Mouse (Mus musculus): ENCODE measurements around the gene Pacs1.
"Not testable (repeated sequence)": the region's sequence is repeated elsewhere in the genome, so short reads cannot be mapped to it uniquely, and the experiment has no call there.

Gene Pacs1

DNA sequence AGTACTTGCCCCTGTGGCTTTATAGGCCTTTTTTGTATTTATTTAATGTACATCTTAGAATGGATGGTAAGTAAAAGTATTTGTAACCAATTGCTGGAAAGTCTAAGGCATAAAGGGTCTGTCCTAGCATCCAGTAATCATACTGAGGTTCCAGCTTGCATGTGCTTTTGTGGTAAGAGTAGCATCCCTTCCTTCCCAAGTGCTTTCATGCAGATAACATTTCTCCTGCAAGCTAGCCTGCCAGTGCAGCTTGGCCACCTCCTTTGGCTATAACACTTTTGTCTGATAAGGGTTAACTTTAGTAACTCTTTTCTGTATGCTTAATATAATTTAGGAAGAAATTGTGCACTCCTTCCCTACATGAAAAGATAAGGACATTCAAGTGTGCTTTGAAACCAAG lies 4.9 kb downstream of the Pacs1 start:
- no peak for DNase-seq (ENCODE audit: low spot score)

DNA sequence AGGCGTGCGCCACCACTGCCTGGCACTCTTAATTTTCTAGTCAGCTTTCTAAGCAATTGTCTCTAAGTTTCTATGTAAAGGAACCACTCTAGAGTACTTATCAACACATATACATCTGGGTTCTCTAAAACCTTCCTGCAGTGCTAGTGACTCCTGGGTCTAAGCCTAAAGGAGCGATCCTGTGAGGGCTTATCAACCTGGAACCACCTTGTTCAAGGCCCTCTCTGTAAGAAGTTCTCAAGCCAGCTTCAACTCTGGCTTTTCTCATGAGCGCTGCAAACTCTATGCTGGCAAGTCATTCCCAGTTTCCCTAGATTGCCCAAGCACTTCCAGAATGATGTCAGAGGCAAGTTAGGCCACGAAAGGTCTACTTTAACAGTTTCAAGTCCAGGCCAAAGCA lies 5.9 kb downstream of the Pacs1 start:
- DNase-seq (ENCODE audit: low spot score): no peak

DNA sequence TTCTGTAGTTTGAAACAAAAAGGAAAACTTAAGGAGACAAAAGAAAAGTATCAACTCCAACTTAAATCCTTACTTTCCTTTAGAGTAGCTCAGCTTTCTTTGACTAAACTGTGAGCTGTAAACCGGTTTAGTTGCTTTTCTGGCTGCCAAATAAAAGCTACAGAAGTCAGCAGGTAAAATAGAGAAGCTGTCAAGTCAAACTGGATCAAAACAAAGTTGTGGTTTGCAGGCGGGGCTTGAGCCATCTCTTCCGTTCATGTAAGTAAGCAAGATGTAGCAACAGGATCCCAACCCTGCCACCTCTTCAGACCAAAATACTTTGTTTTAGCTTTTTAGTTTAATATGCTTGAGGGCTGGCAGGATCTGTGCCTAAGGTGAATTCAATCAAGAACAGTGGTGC lies 15.8 kb downstream of the Pacs1 start:
- DNase-seq (ENCODE audit: low spot score): no peak

DNA sequence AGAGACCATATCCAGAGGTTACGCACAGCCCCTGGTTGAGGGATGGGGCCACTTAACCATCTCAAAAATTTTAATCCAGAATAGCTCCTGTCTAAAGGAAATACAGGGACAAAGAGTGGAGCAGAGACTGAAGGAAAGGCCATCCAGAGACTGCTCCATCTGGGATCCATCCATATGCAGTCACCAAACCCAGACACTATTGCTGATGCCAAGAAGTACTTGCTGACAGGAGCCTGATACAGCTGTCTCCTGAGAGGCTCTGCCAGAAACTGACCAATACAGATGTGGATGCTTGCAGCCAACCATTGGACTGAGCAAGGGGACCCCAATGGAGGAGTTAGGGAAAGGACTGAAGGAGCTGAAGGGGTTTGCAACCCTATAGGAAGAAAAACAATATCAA lies 35.9 kb downstream of the Pacs1 start:
- not testable (repeated sequence) for DNase-seq (ENCODE audit: low spot score)

DNA sequence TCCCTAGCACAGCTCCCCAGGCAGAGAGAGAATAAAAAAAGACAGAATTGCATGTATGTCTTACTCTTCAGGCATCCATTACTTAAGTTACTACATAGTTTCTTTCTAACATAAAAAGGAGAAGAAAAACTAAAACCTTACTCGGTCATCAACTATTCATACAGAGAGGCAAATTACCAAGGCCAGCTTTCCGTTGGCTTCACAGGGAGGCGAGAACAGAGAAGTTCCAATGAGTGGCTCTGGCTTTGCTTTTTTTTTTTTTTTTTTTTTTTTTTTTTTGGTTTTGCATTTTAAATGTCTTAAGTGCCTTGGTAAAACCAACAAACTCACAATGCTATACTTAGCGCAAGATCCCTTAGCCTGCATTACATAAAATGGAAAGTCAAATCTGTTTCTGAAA lies 40.2 kb downstream of the Pacs1 start:
- DNase-seq (ENCODE audit: low spot score): no peak

DNA sequence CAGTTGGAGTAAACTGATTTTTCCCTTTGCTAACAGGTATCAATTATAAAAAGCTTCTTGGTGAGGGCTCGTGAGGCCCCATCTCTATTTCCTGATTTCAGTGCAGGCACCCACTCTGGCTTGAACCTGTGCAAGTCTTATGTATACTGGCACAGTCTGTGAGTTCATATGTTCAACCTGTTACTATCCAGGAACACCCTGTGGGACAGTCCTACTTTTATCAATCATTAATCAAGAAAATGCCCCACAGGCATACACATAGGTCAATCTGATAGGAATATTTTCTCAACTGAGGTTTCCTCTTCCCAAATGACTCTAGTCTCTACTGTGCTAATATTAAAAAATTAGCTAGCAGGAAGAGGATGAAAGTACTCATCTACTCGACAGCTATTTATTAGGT lies 42.8 kb downstream of the Pacs1 start:
- DNase-seq (ENCODE audit: low spot score): no peak

DNA sequence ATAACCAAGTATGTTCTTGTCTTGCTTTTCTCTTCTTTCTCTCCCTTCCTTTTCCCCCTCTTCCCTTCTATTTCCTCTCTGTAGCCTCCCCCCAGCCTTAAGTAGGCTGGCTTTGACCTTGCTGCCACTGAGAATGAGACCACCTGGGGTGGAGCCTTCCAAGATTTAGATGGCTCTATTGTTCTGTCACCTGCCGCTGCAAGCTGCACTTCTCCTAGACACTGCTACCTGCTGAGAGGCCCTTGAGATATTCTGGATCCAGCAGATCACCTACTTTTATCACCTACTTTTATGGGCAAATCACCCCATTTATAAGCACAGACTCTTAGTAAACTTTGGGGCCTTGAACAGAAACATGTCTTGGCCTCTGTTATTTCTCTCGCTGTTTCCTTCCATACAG lies 48.3 kb downstream of the Pacs1 start:
- no peak for DNase-seq (ENCODE audit: low spot score)

DNA sequence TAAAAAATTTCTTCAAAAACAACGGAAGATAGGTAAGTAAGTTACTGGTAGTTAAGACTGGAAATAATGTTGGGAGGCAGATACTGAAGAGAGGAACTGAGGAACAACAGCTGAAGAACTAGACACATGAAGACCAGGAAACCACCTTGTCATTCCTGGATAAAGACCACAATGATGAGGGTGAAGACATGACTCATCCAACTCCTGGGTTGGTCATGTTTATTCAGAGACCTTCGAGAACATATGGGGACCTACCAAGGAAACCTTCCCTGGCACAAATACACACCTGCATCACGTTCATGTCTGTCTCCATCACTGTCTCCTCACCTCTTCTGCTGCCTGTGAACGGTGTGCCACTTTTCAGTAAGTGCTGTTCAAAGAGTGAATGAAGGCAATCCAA lies 48.8 kb downstream of the Pacs1 start:
- DNase-seq (ENCODE audit: low spot score): no peak

DNA sequence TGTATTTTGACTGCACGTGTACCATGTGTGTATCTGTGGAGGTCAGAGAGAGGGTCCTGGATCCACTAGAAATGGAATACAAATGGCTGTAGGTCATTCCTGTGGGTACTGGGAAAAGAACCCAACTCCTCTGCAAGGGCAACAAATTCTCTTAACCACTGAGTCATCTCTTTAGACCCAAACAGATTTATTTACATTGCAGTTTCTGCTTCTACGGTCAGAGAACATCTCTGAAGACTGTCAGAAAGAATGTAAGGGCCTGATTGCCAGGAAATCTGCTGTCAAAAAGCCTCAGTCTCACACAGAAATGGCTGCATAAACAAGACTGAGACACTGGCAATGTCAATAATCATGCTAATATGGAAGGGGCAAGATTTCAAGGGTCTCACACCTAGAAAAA lies 51.0 kb downstream of the Pacs1 start:
- DNase-seq (ENCODE audit: low spot score): no peak

DNA sequence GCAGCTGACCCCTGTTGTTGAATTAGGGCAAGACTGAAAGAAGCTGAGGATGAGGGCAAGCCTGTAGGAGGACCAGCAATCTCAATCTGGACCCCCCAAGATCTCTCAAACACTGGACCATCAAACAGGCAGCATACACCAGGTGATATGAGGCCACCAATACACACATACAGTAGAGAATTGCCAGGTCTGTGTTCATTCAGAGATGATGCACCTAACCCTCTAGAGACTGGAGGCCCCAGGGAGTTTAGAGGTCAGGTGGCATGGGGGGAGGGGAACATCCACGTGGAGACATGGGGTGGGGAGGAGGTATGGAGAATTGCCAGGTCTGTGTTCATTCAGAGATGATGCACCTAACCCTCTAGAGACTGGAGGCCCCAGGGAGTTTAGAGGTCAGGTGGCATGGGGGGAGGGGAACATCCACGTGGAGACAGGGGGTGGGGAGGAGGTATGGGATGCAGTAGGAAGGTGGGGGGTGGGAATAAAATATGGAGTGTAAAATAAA lies 51.6 kb downstream of the Pacs1 start:
- not testable (repeated sequence) for DNase-seq (ENCODE audit: low spot score)

DNA sequence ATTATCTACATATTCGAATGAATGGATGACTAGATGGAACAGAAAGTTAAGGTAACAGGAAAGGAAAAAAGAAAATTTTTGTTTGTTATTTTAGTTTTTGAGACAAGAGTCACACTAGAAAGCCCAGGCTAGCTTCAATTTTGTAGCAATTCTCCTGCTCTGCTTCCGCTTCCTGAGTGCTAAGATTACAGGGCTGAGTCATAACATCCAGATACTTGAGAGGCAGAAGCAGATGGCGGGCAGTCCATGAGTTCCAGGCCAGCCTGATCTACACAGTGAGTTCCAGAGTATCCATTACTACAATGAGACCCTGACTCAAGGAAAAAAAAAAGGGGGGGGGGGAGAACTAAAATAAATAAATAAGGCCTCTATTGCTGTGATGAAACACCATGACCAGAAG lies 52.5 kb downstream of the Pacs1 start:
- no peak for DNase-seq (ENCODE audit: low spot score)

DNA sequence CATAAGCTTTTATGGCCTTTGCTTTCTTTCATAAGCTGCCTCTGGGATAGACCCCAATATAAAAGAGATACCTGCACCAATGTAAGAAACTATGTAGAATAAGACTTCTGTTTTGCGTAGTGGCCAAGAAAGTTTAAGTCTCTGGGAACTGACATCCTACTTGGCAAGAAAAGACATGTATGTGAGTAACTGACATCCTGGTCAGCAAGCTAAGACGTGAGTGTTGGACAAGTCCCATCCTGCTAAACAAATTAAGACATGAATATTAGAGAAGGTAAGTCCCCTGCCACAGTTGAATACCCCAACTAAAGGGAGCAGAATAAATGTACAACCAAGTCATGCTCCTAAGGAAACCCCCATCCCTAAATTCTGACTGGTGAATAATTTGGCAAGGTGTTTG lies 71.2 kb downstream of the Pacs1 start:
- DNase-seq (ENCODE audit: low spot score): no peak

DNA sequence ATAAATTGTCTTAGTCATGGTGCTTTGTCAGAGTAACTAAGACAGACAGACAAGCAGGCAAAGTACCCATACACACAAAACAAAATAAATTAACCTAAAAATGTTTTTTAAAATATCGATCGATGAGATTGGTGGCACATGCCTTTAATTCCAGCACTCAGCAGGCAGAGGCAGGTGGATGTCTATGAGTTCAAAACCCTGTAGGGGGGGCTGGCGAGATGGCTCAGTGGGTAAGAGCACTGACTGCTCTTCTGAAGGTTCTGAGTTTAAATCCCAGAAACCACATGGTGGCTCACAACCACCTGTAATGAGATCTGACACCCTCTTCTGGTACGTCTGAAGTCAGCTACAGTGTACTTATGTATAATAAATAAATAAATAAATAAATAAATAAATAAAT lies 72.3 kb downstream of the Pacs1 start:
- not testable (repeated sequence) for DNase-seq (ENCODE audit: low spot score)

DNA sequence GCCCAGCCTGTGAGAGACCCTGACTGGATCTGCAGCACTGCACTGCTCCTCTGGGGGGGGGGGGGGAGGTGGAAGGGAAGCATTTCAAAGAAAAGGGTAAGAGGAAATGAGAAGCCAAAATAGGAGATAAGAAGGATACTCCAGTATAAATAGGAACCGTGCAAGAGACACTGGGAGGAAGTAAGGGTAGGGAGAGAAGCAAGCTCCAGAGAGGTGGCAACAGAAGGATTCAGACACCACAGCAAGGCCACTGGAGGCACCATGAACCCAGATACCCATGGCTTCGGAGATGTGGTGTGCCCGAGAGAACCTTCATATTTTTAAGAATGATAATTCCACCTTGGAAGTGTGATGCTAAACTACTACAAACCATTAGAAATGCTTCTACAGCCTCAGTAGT lies 74.4 kb downstream of the Pacs1 start:
- DNase-seq (ENCODE audit: low spot score): no peak

DNA sequence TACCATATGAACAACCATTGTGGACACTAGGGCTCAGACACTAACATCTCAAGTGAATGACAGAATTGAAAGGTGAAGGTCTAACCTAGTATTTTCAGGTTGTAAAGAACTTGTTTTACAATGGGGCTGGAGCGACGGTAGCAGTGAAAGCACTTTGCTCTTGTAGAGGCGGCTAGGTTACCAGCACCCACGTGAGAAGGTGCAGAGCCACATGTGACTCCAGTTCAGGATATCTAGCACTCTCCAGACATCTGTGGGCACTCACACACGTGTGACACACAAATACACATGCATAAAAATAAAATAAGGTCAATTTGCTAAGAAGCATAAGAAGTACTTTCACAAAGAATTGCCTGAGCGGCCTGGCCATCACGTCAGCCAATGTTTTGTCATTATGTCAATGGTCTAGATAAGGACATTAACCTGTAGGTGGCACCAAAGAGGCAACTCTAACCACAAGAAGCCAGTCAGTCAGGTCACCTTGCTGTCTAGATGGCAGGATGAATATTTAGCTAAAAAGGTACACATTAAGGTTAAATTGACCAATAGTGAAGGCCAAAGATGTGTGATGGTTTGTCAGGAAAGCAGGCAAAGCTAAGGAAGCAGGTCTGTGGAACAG lies 77.4 kb downstream of the Pacs1 start:
- no peak for DNase-seq (ENCODE audit: low spot score)

DNA sequence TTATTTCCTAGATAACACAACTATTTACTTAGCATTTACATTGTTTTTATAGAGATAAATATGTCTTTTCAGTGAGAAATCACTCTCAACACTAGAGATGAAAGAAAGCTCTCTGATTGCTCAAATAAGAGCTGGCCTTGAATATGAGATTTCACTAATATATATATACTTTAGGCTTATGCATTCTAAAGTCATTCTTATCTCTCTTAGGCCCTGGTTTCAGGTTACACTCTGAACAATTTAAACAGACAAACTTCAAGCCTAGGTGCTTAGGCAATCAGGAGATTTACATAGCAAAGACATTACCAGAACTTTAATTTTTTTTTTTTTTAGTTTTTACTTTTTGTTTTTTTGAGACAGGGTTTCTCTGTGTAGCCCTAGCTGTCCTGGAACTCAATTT lies 80.5 kb downstream of the Pacs1 start:
- DNase-seq (ENCODE audit: low spot score): no peak

DNA sequence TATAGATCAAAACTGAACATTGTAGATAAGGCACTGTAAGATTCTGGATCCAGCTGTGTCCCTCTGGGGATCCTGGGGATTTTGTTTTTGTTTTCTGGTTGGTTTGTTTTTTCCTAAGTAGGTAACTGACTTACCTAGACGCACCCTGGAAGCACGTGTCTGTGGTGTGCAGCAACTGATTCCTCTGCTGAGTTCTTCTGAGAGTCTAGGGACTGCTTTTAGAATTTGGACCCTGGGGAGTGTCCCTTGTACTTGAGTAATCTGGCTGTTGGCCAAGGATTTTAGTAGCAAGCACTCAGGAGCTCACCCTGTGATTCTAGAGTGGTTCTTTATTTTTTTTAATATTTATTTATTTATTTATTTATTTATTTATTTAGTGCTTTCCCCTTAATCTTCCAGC lies 85.5 kb downstream of the Pacs1 start:
- no peak for DNase-seq (ENCODE audit: low spot score)

DNA sequence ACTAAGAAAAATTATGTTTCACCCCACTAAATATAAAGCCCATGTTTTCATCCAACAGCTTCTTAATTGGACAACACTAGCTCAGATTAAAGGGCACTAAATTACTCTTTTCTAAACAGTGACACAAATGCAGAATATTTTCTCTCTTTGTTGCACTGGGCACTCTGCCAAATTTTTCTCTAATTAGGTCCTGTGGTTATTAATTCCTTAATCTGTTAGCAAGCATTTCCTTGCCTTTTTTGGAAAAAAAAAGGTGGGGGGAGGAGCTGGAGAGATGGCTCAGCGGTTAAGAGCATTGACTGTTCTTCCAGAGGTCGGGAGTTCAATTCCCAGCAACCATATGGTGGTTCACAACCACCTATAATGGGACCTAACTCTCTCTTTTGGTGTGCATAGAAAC lies 91.0 kb downstream of the Pacs1 start:
- DNase-seq (ENCODE audit: low spot score): no peak

DNA sequence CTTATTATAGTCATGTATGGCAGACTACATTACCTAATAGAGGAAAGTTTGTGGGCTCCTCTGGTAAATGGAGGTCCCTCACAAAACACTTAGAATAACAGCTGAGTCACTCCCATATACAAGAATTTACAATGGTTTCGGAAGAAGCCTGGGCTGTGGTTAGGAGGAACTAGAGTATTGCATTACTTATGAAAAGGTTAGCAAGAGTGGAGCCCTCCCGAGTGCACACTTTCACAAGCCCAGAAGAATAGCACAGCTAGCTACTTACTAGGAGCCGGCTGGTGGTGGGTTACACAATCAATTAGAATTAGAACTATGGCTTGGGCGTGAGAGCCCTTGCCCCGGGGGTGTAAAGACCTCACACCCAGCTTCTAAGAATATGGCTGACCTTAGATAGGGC lies 94.3 kb downstream of the Pacs1 start:
- DNase-seq (ENCODE audit: low spot score): no peak

DNA sequence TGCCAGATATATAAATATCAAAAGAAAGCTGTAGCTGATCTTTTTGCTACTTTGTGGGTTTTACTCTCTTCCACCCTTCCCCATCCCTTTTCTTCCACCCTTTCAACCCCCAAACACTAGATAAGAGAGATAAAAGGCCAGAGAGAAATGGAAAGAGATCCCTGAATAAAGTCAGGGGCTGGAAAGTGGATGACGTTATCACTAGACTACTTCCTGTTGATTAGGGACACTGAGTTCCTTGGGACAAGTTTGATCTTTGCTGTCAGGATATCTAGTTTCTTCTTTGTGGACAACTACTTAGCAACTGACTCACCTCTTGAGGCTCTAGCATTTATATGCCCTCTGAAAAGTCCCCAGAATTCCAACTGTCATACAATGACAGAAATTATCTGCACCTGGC lies 102.5 kb downstream of the Pacs1 start:
- no peak for DNase-seq (ENCODE audit: low spot score)

DNA sequence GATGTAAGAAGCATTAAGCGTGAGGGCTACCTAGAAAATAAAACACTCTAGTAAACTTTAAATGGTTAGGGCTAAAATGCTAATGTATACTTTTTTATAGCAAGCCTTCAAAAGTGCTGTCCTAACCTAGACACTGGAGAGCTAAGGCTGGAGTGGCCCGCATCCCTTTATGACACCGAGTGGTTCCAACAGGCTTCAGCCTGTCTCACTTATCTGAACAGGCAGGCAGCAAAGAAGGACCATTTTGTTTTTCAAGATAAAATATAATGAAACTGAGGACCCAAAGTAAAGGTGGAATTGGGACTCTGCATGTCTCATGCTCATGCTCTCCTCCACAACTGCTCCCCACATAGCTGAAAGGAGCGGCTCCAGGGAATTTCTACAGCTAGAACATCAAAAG lies 105.4 kb downstream of the Pacs1 start:
- no peak for DNase-seq (ENCODE audit: low spot score)

DNA sequence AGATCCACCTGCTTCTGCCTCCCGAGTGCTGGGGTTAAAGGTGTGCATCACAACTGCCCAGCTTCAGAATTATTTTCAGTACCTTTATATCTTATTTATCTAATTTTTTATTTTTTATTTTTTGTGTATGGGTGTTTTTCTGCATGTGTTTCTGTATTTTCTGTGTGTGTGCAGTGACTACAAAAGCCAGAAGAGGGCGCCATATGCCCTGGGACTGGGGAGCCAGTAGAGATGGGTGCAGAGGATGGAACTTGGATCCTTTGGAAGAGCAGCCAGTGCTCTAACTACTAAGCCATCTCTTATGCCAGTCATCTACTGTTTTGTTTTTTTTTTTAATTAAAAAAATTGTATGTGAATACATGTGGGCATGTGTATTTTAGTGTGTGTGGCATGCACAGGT lies 108.5 kb downstream of the Pacs1 start:
- no peak for DNase-seq (ENCODE audit: low spot score)

DNA sequence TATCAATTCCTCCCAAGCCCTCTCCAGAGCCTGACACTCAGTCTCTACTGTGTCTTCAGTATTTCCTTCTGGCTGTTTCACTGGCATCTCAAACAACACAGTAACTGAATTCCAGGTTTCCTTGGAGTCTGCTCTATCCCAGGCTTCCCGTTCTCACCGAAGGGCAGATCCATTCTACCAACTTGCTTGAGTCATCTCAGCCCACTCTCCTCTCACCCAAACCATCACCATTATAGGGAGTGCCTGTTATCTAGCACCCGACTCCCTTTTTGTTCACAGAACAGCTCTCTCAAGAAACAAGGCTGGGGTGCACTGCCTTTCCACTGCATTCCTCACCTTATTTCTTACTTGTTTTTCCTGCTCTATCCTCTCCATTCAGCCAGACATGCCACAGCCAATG lies 111.0 kb downstream of the Pacs1 start:
- DNase-seq (ENCODE audit: low spot score): no peak

DNA sequence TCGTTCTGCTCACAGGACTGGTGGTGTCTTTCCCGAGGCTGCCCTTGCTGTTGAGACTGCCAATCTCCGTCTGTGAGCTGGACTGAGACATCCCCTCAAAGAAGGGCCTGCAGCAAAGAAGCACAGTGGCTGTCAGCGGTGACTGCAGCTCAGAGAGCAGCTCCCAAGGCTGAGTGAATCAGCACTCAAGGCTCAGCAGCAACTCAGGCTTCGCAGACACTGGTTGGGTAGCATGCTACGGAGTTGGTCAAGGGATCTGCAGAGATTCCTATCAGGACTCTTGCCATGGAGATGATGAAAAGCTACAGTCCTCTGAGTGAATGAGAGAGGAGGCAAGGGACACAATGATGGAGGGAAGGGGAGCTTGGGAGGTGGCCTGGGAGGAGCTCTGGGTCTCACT lies 120.7 kb downstream of the Pacs1 start:
- DNase-seq (ENCODE audit: low spot score): no peak

DNA sequence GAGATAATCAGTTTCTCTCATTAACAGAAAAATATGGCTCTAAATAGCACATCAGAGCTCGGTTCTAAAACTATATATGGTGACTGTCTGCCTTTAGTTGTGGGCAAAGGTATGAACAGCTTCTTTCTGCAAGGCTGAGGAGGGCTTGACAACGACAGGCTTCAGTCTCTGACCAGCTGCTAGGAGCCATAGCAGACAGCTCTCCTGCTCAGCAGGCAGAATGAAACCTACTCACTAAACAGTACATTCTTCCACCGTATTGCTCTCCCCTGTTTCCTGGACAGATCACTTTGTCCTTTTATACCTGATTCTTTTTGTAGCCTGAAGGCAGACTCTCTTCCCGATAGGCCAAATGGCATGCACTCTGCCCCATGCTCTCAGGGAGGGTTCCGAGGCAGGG lies 121.2 kb downstream of the Pacs1 start:
- DNase-seq (ENCODE audit: low spot score): no peak
